Mouse (Mus musculus) forebrain, embryonic 10.5 days (tissue): ENCODE measurements at regions not wholly inside any gene's neighbourhood (a gene's known extent, or its start where the extent isn't known, plus 50 kb on each side); places are given as distances from the start of the nearest gene placed in this dataset.

Experiments used
- DNase-seq: peaks from one replicate; pipeline ENCODE4 v3.0.0-alpha.2; 2017; ENCODE audit warnings: low spot score; ENCODE audit errors: extremely low spot score
- H3K27ac ChIP-seq: fragments of 300-500 bp; sonication (generic); 2 replicates; pipeline ENCODE4 v1.5.1; 2016; ENCODE audit warnings: mild to moderate bottlenecking
- H3K27me3 ChIP-seq: fragments of 300-500 bp; sonication (generic); 2 replicates; pipeline ENCODE4 v1.6.1; 2016; ENCODE audit warnings: mild to moderate bottlenecking; ENCODE audit not compliant: poor library complexity, severe bottlenecking
- H3K36me3 ChIP-seq: fragments of 300-500 bp; sonication (generic); replicated peaks from 2 replicates; pipeline ENCODE4 v1.6.1; 2016; ENCODE audit warnings: mild to moderate bottlenecking, moderate library complexity
- H3K4me1 ChIP-seq: fragments of 300-500 bp; sonication (generic); 2 replicates; pipeline ENCODE4 v1.6.1; 2016
- H3K4me3 ChIP-seq: fragments of 300-500 bp; sonication (generic); 2 replicates; pipeline ENCODE4 v1.5.1; 2016; ENCODE audit warnings: mild to moderate bottlenecking, moderate library complexity
- H3K9me3 ChIP-seq: fragments of 300-500 bp; sonication (generic); 2 replicates; pipeline ENCODE4 v1.6.1; 2016; ENCODE audit warnings: mild to moderate bottlenecking, moderate library complexity
- WGBS: fragments of 180-500 bp; shearing (Covaris S2); methylation state at CpG from one replicate; pipeline ENCODE4 v1.1.7; 2016; 5-methylcytosine and 5-hydroxymethylcytosine counted together

- no peaks in the 10 kb centered on the region for H3K36me3 ChIP-seq
- WGBS: 87% methylated on average over 6 of the region's 6 CpGs
- no peaks in the 10 kb centered on the region for H3K27me3 ChIP-seq
- no peaks in the 10 kb centered on the region for H3K9me3 ChIP-seq
- H3K27ac ChIP-seq: no peak overlapping the region
- H3K4me3 ChIP-seq: no peak overlapping the region
- DNase-seq: no peak
- no peaks in the 10 kb centered on the region for H3K4me1 ChIP-seq
Observed at GRCm38 (mm10) chr16:42808864-42809263, 66.8 kb upstream of the Zbtb20 start.

GRCm38 (mm10) chr16:42807536-42807935, 68.1 kb upstream of the Zbtb20 start:
- Histone ChIP-seq H3K36me3 (no peaks in the 10 kb centered on the region), H3K27me3 (no peaks in the 10 kb centered on the region), H3K4me3 (no peak overlapping the region), H3K4me1 (no peaks in the 10 kb centered on the region), H3K27ac (no peak overlapping the region), H3K9me3 (no peaks in the 10 kb centered on the region)
- 82% methylated on average over 2 of the region's 2 CpGs for WGBS
- DNase-seq: no peak

- no peak for DNase-seq
- H3K27ac ChIP-seq: no peak overlapping the region
- no peaks in the 10 kb centered on the region for H3K4me1 ChIP-seq
- WGBS: 86% methylated on average over 1 of the region's 1 CpGs
- H3K36me3 ChIP-seq: no peaks in the 10 kb centered on the region
- H3K27me3 ChIP-seq: no peaks in the 10 kb centered on the region
- H3K9me3 ChIP-seq: peaks cover 4% of the 10 kb centered on the region; the same call in 1 of the 2 replicates
- H3K4me3 ChIP-seq: no peak overlapping the region
Observed at GRCm38 (mm10) chr16:42803609-42804008, 72.1 kb upstream of the Zbtb20 start.

- H3K27ac ChIP-seq: no peak overlapping the region
- H3K4me3 ChIP-seq: no peak overlapping the region
- no peaks in the 10 kb centered on the region for H3K9me3 ChIP-seq
- H3K27me3 ChIP-seq: no peaks in the 10 kb centered on the region
- no peaks in the 10 kb centered on the region for H3K4me1 ChIP-seq
- DNase-seq: no peak
- 85% methylated on average over 2 of the region's 2 CpGs for WGBS
- H3K36me3 ChIP-seq: no peaks in the 10 kb centered on the region
Observed at GRCm38 (mm10) chr16:42792571-42792970, 83.1 kb upstream of the Zbtb20 start.

GRCm38 (mm10) chr16:42784712-42785111, 91.0 kb upstream of the Zbtb20 start:
- 47% methylated on average over 4 of the region's 4 CpGs for WGBS
- H3K27ac ChIP-seq: no peak overlapping the region
- H3K27me3 ChIP-seq: no peaks in the 10 kb centered on the region
- no peaks in the 10 kb centered on the region for H3K36me3 ChIP-seq
- H3K9me3 ChIP-seq: no peaks in the 10 kb centered on the region
- peaks cover 34% of the 10 kb centered on the region for H3K4me1 ChIP-seq
- no peak for DNase-seq
- no peak overlapping the region for H3K4me3 ChIP-seq

- no peaks in the 10 kb centered on the region for H3K27me3 ChIP-seq
- 77% methylated on average over 4 of the region's 4 CpGs for WGBS
- H3K36me3 ChIP-seq: no peaks in the 10 kb centered on the region
- no peak overlapping the region for H3K4me3 ChIP-seq
- DNase-seq: no peak
- no peaks in the 10 kb centered on the region for H3K9me3 ChIP-seq
- no peak overlapping the region for H3K27ac ChIP-seq
- H3K4me1 ChIP-seq: peaks cover 34% of the 10 kb centered on the region
Observed at GRCm38 (mm10) chr16:42784031-42784430, 91.7 kb upstream of the Zbtb20 start.

GRCm38 (mm10) chr16:42782091-42782679, 93.5 kb upstream of the Zbtb20 start:
- peaks cover 34% of the 10 kb centered on the region for H3K4me1 ChIP-seq
- 1% methylated on average over 5 of the region's 5 CpGs for WGBS
- no peaks in the 10 kb centered on the region for H3K27me3 ChIP-seq
- H3K36me3 ChIP-seq: no peaks in the 10 kb centered on the region
- H3K9me3 ChIP-seq: no peaks in the 10 kb centered on the region
- peak; percentile 59 for DNase-seq
- H3K4me3 ChIP-seq: peak overlapping the region; percentile 8
- H3K27ac ChIP-seq: peak overlapping the region; percentile 80

- peak; percentile 42 for DNase-seq
Observed at GRCm38 (mm10) chr16:42781096-42782071, 94.3 kb upstream of the Zbtb20 start.

GRCm38 (mm10) chr16:42779957-42780356, 95.7 kb upstream of the Zbtb20 start:
- H3K27me3 ChIP-seq: no peaks in the 10 kb centered on the region
- no peaks in the 10 kb centered on the region for H3K36me3 ChIP-seq
- 91% methylated on average over 3 of the region's 3 CpGs for whole genome bisulfite sequencing
- H3K27ac ChIP-seq: no peak overlapping the region
- peaks cover 33% of the 10 kb centered on the region for H3K4me1 ChIP-seq
- no peak for DNase-seq
- H3K4me3 ChIP-seq: no peak overlapping the region
- no peaks in the 10 kb centered on the region for H3K9me3 ChIP-seq

More at GRCm38 (mm10) chr16:42781096-42782071, 94.3 kb upstream of the Zbtb20 start:
- peak overlapping the region; percentile 80 for H3K27ac ChIP-seq
- no peaks in the 10 kb centered on the region for H3K9me3 ChIP-seq
- H3K4me3 ChIP-seq: peak overlapping the region; percentile 8; the same call in 1 of the 2 replicates
- peaks cover 34% of the 10 kb centered on the region for H3K4me1 ChIP-seq
- H3K36me3 ChIP-seq: no peaks in the 10 kb centered on the region
- H3K27me3 ChIP-seq: no peaks in the 10 kb centered on the region
- WGBS: 6% methylated on average over 12 of the region's 12 CpGs

- Histone ChIP-seq H3K36me3 (no peaks in the 10 kb centered on the region), H3K27me3 (no peaks in the 10 kb centered on the region), H3K4me1 (no peaks in the 10 kb centered on the region), H3K4me3 (no peak overlapping the region), H3K9me3 (no peaks in the 10 kb centered on the region), H3K27ac (no peak overlapping the region)
- no peak for DNase-seq
- 82% methylated on average over 2 of the region's 2 CpGs for WGBS
Observed at GRCm38 (mm10) chr16:42772640-42773039, 103.0 kb upstream of the Zbtb20 start.

- no peaks in the 10 kb centered on the region for H3K27me3 ChIP-seq
- H3K27ac ChIP-seq: no peak overlapping the region
- H3K4me3 ChIP-seq: no peak overlapping the region
- no peak for DNase-seq
- no peaks in the 10 kb centered on the region for H3K9me3 ChIP-seq
- H3K36me3 ChIP-seq: no peaks in the 10 kb centered on the region
- WGBS: 45% methylated on average over 1 of the region's 1 CpGs
- no peaks in the 10 kb centered on the region for H3K4me1 ChIP-seq
Observed at GRCm38 (mm10) chr16:42770199-42770598, 105.5 kb upstream of the Zbtb20 start.

- Histone ChIP-seq H3K27me3 (no peaks in the 10 kb centered on the region), H3K4me3 (no peak overlapping the region), H3K9me3 (no peaks in the 10 kb centered on the region), H3K4me1 (peaks cover 10% of the 10 kb centered on the region), H3K27ac (no peak overlapping the region), H3K36me3 (no peaks in the 10 kb centered on the region)
- DNase-seq: no peak
- 92% methylated on average over 5 of the region's 5 CpGs for WGBS
Observed at GRCm38 (mm10) chr16:42748681-42749080, 127.0 kb upstream of the Zbtb20 start.
